Mouse (Mus musculus): Measurements from ENCODE around the gene Pkp1. TPM values are rescaled to one million over a fixed set of nuclear protein-coding genes. Genes with fewer than 3 reads are reported as not detected.

Gene Pkp1
- polyA plus RNA-seq, 1 experiment from 2014 or later, result 0.24 TPM

- no peak for ATAC-seq (ENCODE audit: low FRiP score, low TSS enrichment)
- 78% methylated on average over 9 of the region's 9 CpGs for WGBS
- Histone ChIP-seq H3K9ac (replicated peaks; ENCODE audit: low read length) (no peak overlapping the region), H3K9me3 (ENCODE audit: low read length) (no peaks in the 10 kb centered on the region), H3K27ac (ENCODE audit: low read length) (no peak overlapping the region), H3K4me3 (ENCODE audit: low read length) (no peak overlapping the region), H3K4me2 (replicated peaks; ENCODE audit: low read depth, low read length) (no peak overlapping the region), H3K27me3 (ENCODE audit: insufficient read depth, low read length) (no peaks in the 10 kb centered on the region), H3K4me1 (ENCODE audit: insufficient read depth, low read length) (no peaks in the 10 kb centered on the region), H3K36me3 (ENCODE audit: insufficient read depth, low read length) (no peaks in the 10 kb centered on the region)
Measured at GRCm38 (mm10) chr1:135863786-135864335, 55.1 kb downstream of the Pkp1 start.

GRCm38 (mm10) chr1:135862561-135862960, 56.4 kb downstream of the Pkp1 start:
- no peaks in the 10 kb centered on the region for H3K36me3 ChIP-seq (ENCODE audit: insufficient read depth, low read length)
- no peak overlapping the region for H3K4me3 ChIP-seq (ENCODE audit: low read length)
- H3K4me1 ChIP-seq (ENCODE audit: insufficient read depth, low read length), result no peaks in the 10 kb centered on the region
- WGBS, result 75% methylated on average over 5 of the region's 5 CpGs
- no peak overlapping the region for H3K4me2 ChIP-seq (replicated peaks; ENCODE audit: low read depth, low read length)
- H3K27ac ChIP-seq (ENCODE audit: low read length), result no peak overlapping the region
- ATAC-seq (ENCODE audit: low FRiP score, low TSS enrichment), result no peak
- H3K9me3 ChIP-seq (ENCODE audit: low read length), result no peaks in the 10 kb centered on the region
- H3K9ac ChIP-seq (replicated peaks; ENCODE audit: low read length), result no peak overlapping the region
- no peaks in the 10 kb centered on the region for H3K27me3 ChIP-seq (ENCODE audit: insufficient read depth, low read length)

GRCm38 (mm10) chr1:135861980-135862552, 56.9 kb downstream of the Pkp1 start:
- H3K9me3 ChIP-seq (ENCODE audit: low read length), result no peaks in the 10 kb centered on the region
- peak; percentile 47; the same call in 1 of the 2 replicates for ATAC-seq (ENCODE audit: low FRiP score, low TSS enrichment)
- no peak overlapping the region for H3K9ac ChIP-seq (replicated peaks; ENCODE audit: low read length)
- H3K27me3 ChIP-seq (ENCODE audit: insufficient read depth, low read length), result no peaks in the 10 kb centered on the region
- H3K4me3 ChIP-seq (ENCODE audit: low read length), result no peak overlapping the region
- H3K36me3 ChIP-seq (ENCODE audit: insufficient read depth, low read length), result no peaks in the 10 kb centered on the region
- WGBS, result 42% methylated on average over 9 of the region's 9 CpGs
- H3K4me1 ChIP-seq (ENCODE audit: insufficient read depth, low read length), result no peaks in the 10 kb centered on the region
- H3K27ac ChIP-seq (ENCODE audit: low read length), result no peak overlapping the region
- no peak overlapping the region for H3K4me2 ChIP-seq (replicated peaks; ENCODE audit: low read depth, low read length)

GRCm38 (mm10) chr1:135861091-135861490, 57.9 kb downstream of the Pkp1 start:
- H3K9ac ChIP-seq (replicated peaks; ENCODE audit: low read length), result no peak overlapping the region
- no peaks in the 10 kb centered on the region for H3K9me3 ChIP-seq (ENCODE audit: low read length)
- no peaks in the 10 kb centered on the region for H3K4me1 ChIP-seq (ENCODE audit: insufficient read depth, low read length)
- no peak for ATAC-seq (ENCODE audit: low FRiP score, low TSS enrichment)
- H3K4me3 ChIP-seq (ENCODE audit: low read length), result no peak overlapping the region
- WGBS, result 80% methylated on average over 5 of the region's 5 CpGs
- H3K36me3 ChIP-seq (ENCODE audit: insufficient read depth, low read length), result no peaks in the 10 kb centered on the region
- no peak overlapping the region for H3K27ac ChIP-seq (ENCODE audit: low read length)
- H3K4me2 ChIP-seq (replicated peaks; ENCODE audit: low read depth, low read length), result no peak overlapping the region
- no peaks in the 10 kb centered on the region for H3K27me3 ChIP-seq (ENCODE audit: insufficient read depth, low read length)

GRCm38 (mm10) chr1:135858533-135858932, 60.5 kb downstream of the Pkp1 start:
- H3K4me3 ChIP-seq (ENCODE audit: low read length), result no peak overlapping the region
- H3K36me3 ChIP-seq (ENCODE audit: insufficient read depth, low read length), result no peaks in the 10 kb centered on the region
- no peak overlapping the region for H3K27ac ChIP-seq (ENCODE audit: low read length)
- no peak for ATAC-seq (ENCODE audit: low FRiP score, low TSS enrichment)
- 91% methylated on average over 7 of the region's 7 CpGs for WGBS
- no peaks in the 10 kb centered on the region for H3K9me3 ChIP-seq (ENCODE audit: low read length)
- H3K9ac ChIP-seq (replicated peaks; ENCODE audit: low read length), result no peak overlapping the region
- H3K27me3 ChIP-seq (ENCODE audit: insufficient read depth, low read length), result no peaks in the 10 kb centered on the region
- no peak overlapping the region for H3K4me2 ChIP-seq (replicated peaks; ENCODE audit: low read depth, low read length)
- H3K4me1 ChIP-seq (ENCODE audit: insufficient read depth, low read length), result no peaks in the 10 kb centered on the region

GRCm38 (mm10) chr1:135857137-135857775, 61.8 kb downstream of the Pkp1 start:
- Histone ChIP-seq H3K9ac (replicated peaks; ENCODE audit: low read length) (no peak overlapping the region), H3K27me3 (ENCODE audit: insufficient read depth, low read length) (no peaks in the 10 kb centered on the region), H3K4me1 (ENCODE audit: insufficient read depth, low read length) (no peaks in the 10 kb centered on the region), H3K4me2 (replicated peaks; ENCODE audit: low read depth, low read length) (no peak overlapping the region), H3K36me3 (ENCODE audit: insufficient read depth, low read length) (no peaks in the 10 kb centered on the region), H3K9me3 (ENCODE audit: low read length) (no peaks in the 10 kb centered on the region), H3K27ac (ENCODE audit: low read length) (no peak overlapping the region), H3K4me3 (ENCODE audit: low read length) (no peak overlapping the region)
- WGBS, result 57% methylated on average over 11 of the region's 11 CpGs
- ATAC-seq (ENCODE audit: low FRiP score, low TSS enrichment), result no peak

- Histone ChIP-seq H3K36me3 (ENCODE audit: insufficient read depth, low read length) (no peaks in the 10 kb centered on the region), H3K9me3 (ENCODE audit: low read length) (no peaks in the 10 kb centered on the region), H3K9ac (replicated peaks; ENCODE audit: low read length) (no peak overlapping the region), H3K27ac (ENCODE audit: low read length) (no peak overlapping the region), H3K27me3 (ENCODE audit: insufficient read depth, low read length) (no peaks in the 10 kb centered on the region), H3K4me2 (replicated peaks; ENCODE audit: low read depth, low read length) (no peak overlapping the region), H3K4me1 (ENCODE audit: insufficient read depth, low read length) (no peaks in the 10 kb centered on the region), H3K4me3 (ENCODE audit: low read length) (no peak overlapping the region)
- no peak for ATAC-seq (ENCODE audit: low FRiP score, low TSS enrichment)
- 51% methylated on average over 4 of the region's 4 CpGs for WGBS
Measured at GRCm38 (mm10) chr1:135856070-135856469, 62.9 kb downstream of the Pkp1 start.

- H3K36me3 ChIP-seq (ENCODE audit: insufficient read depth, low read length), result no peaks in the 10 kb centered on the region
- H3K9me3 ChIP-seq (ENCODE audit: low read length), result no peaks in the 10 kb centered on the region
- H3K4me2 ChIP-seq (replicated peaks; ENCODE audit: low read depth, low read length), result no peak overlapping the region
- H3K4me3 ChIP-seq (ENCODE audit: low read length), result no peak overlapping the region
- no peak overlapping the region for H3K27ac ChIP-seq (ENCODE audit: low read length)
- ATAC-seq (ENCODE audit: low FRiP score, low TSS enrichment), result no peak
- WGBS, result 96% methylated on average over 1 of the region's 1 CpGs
- H3K4me1 ChIP-seq (ENCODE audit: insufficient read depth, low read length), result no peaks in the 10 kb centered on the region
- no peak overlapping the region for H3K9ac ChIP-seq (replicated peaks; ENCODE audit: low read length)
- no peaks in the 10 kb centered on the region for H3K27me3 ChIP-seq (ENCODE audit: insufficient read depth, low read length)
Measured at GRCm38 (mm10) chr1:135855344-135855687, 63.7 kb downstream of the Pkp1 start.

- Histone ChIP-seq H3K9ac (replicated peaks; ENCODE audit: low read length) (no peak overlapping the region), H3K27me3 (ENCODE audit: insufficient read depth, low read length) (no peaks in the 10 kb centered on the region), H3K27ac (ENCODE audit: low read length) (no peak overlapping the region), H3K36me3 (ENCODE audit: insufficient read depth, low read length) (no peaks in the 10 kb centered on the region), H3K4me1 (ENCODE audit: insufficient read depth, low read length) (no peaks in the 10 kb centered on the region), H3K4me3 (ENCODE audit: low read length) (no peak overlapping the region), H3K9me3 (ENCODE audit: low read length) (no peaks in the 10 kb centered on the region), H3K4me2 (replicated peaks; ENCODE audit: low read depth, low read length) (no peak overlapping the region)
- 85% methylated on average over 6 of the region's 6 CpGs for WGBS
- no peak for ATAC-seq (ENCODE audit: low FRiP score, low TSS enrichment)
Measured at GRCm38 (mm10) chr1:135854591-135855343, 64.2 kb downstream of the Pkp1 start.

GRCm38 (mm10) chr1:135853200-135853599, 65.8 kb downstream of the Pkp1 start:
- H3K36me3 ChIP-seq (ENCODE audit: insufficient read depth, low read length), result no peaks in the 10 kb centered on the region
- no peak overlapping the region for H3K9ac ChIP-seq (replicated peaks; ENCODE audit: low read length)
- no peaks in the 10 kb centered on the region for H3K4me1 ChIP-seq (ENCODE audit: insufficient read depth, low read length)
- no peak overlapping the region for H3K4me2 ChIP-seq (replicated peaks; ENCODE audit: low read depth, low read length)
- no peak for ATAC-seq (ENCODE audit: low FRiP score, low TSS enrichment)
- H3K27ac ChIP-seq (ENCODE audit: low read length), result no peak overlapping the region
- WGBS, result 88% methylated on average over 4 of the region's 4 CpGs
- no peaks in the 10 kb centered on the region for H3K27me3 ChIP-seq (ENCODE audit: insufficient read depth, low read length)
- H3K4me3 ChIP-seq (ENCODE audit: low read length), result no peak overlapping the region
- H3K9me3 ChIP-seq (ENCODE audit: low read length), result no peaks in the 10 kb centered on the region

Measured in kidney, embryonic 16.5 days (tissue).